Mouse (Mus musculus): Measurements from ENCODE around the gene Man1c1. TPM values are rescaled to one million over a fixed set of nuclear protein-coding genes. Genes with fewer than 3 reads are reported as not detected.

The Man1c1 gene
- polyA plus RNA-seq, 2 experiments = 5.1 to 9.1 TPM

GRCm38 (mm10) chr4:134620246-134620645 is 83.8 kb downstream of the Man1c1 start:
- no peak for TF ChIP-seq POLR2A (IDR thresholded peaks at IDR 0.05; ENCODE audit: borderline replicate concordance, extremely low read depth, insufficient read depth, insufficient read length)
- Histone ChIP-seq H3K4me1 (ENCODE audit: control insufficient read depth, insufficient read depth, low read length) (peaks cover 10% of the 10 kb centered on the region; the same call in 1 of the 2 replicates), H3K9me3 (ENCODE audit: control insufficient read depth, low read length) (no peaks in the 10 kb centered on the region), H3K36me3 (ENCODE audit: control insufficient read depth, insufficient read depth, low read length) (no peaks in the 10 kb centered on the region), H3K9ac (ENCODE audit: low read depth, low read length, severe bottlenecking) (no peak overlapping the region), H3K27ac (replicated peaks; ENCODE audit: low read depth, low read length) (no peak overlapping the region), H3K4me2 (replicated peaks; ENCODE audit: low read depth, low read length, severe bottlenecking) (no peak overlapping the region), H3K27me3 (ENCODE audit: control insufficient read depth, insufficient read depth, low read length) (no peaks in the 10 kb centered on the region), H3K4me3 (replicated peaks; ENCODE audit: low read length) (no peak overlapping the region)
- 90% methylated on average over 8 of the region's 8 CpGs for WGBS
- no peak for ATAC-seq (ENCODE audit: low FRiP score, low read depth)
- no peak for DNase-seq (ENCODE audit: low spot score)

GRCm38 (mm10) chr4:134619489-134619870 is 84.6 kb downstream of the Man1c1 start:
- no peak for DNase-seq (ENCODE audit: low spot score)
- ATAC-seq (ENCODE audit: low FRiP score, low read depth) = no peak

GRCm38 (mm10) chr4:134618810-134619488 is 85.1 kb downstream of the Man1c1 start:
- 84% methylated on average over 13 of the region's 13 CpGs for WGBS
- Histone ChIP-seq H3K9ac (ENCODE audit: low read depth, low read length, severe bottlenecking) (no peak overlapping the region), H3K27me3 (ENCODE audit: control insufficient read depth, insufficient read depth, low read length) (no peaks in the 10 kb centered on the region), H3K9me3 (ENCODE audit: control insufficient read depth, low read length) (no peaks in the 10 kb centered on the region), H3K4me3 (replicated peaks; ENCODE audit: low read length) (no peak overlapping the region), H3K36me3 (ENCODE audit: control insufficient read depth, insufficient read depth, low read length) (no peaks in the 10 kb centered on the region), H3K4me2 (replicated peaks; ENCODE audit: low read depth, low read length, severe bottlenecking) (no peak overlapping the region), H3K27ac (replicated peaks; ENCODE audit: low read depth, low read length) (no peak overlapping the region), H3K4me1 (ENCODE audit: control insufficient read depth, insufficient read depth, low read length) (peaks cover 5% of the 10 kb centered on the region; the same call in 1 of the 2 replicates)
- ATAC-seq (ENCODE audit: low FRiP score, low read depth) (no peak), DNase-seq (ENCODE audit: low spot score) (no peak)
- TF ChIP-seq POLR2A (IDR thresholded peaks at IDR 0.05; ENCODE audit: borderline replicate concordance, extremely low read depth, insufficient read depth, insufficient read length) = no peak

More at GRCm38 (mm10) chr4:134619489-134619870, 84.6 kb downstream of the Man1c1 start:
- 78% methylated on average over 10 of the region's 10 CpGs for WGBS
- Histone ChIP-seq H3K27me3 (ENCODE audit: control insufficient read depth, insufficient read depth, low read length) (no peaks in the 10 kb centered on the region), H3K9me3 (ENCODE audit: control insufficient read depth, low read length) (no peaks in the 10 kb centered on the region), H3K4me1 (ENCODE audit: control insufficient read depth, insufficient read depth, low read length) (peaks cover 9% of the 10 kb centered on the region; the same call in 1 of the 2 replicates), H3K27ac (replicated peaks; ENCODE audit: low read depth, low read length) (no peak overlapping the region), H3K9ac (ENCODE audit: low read depth, low read length, severe bottlenecking) (no peak overlapping the region), H3K4me3 (replicated peaks; ENCODE audit: low read length) (no peak overlapping the region), H3K4me2 (replicated peaks; ENCODE audit: low read depth, low read length, severe bottlenecking) (no peak overlapping the region), H3K36me3 (ENCODE audit: control insufficient read depth, insufficient read depth, low read length) (no peaks in the 10 kb centered on the region)
- TF ChIP-seq POLR2A (IDR thresholded peaks at IDR 0.05; ENCODE audit: borderline replicate concordance, extremely low read depth, insufficient read depth, insufficient read length) = no peak

DNA sequence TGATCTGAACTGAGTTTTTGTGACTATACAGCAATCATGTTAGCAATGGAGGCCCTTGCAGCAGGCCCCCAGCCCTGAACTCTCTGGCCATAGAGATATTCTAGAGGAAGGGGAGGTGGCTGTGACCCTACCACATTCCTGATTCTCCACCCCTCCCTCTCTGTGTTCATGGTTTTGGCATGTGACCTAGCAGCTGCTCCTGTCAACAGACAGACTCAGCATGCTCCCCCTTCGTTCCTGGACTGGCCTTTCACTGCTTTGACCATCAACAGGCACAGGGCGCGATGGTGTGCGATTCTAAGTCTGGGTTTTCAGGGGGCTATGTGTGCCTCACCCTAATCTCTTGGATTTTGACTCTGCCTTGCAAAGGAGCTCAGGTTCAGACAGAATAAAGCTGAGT is 86.3 kb downstream of the Man1c1 start:
- Histone ChIP-seq H3K27me3 (ENCODE audit: control insufficient read depth, insufficient read depth, low read length) (no peaks in the 10 kb centered on the region), H3K4me1 (ENCODE audit: control insufficient read depth, insufficient read depth, low read length) (0 out of 2 replicates have a peak, but pooled peaks cover 5% of the 10 kb centered on the region), H3K27ac (replicated peaks; ENCODE audit: low read depth, low read length) (no peak overlapping the region), H3K36me3 (ENCODE audit: control insufficient read depth, insufficient read depth, low read length) (no peaks in the 10 kb centered on the region), H3K4me3 (replicated peaks; ENCODE audit: low read length) (no peak overlapping the region), H3K9me3 (ENCODE audit: control insufficient read depth, low read length) (no peaks in the 10 kb centered on the region), H3K9ac (ENCODE audit: low read depth, low read length, severe bottlenecking) (no peak overlapping the region), H3K4me2 (replicated peaks; ENCODE audit: low read depth, low read length, severe bottlenecking) (no peak overlapping the region)
- DNase-seq (ENCODE audit: low spot score) (peak; percentile 38), ATAC-seq (ENCODE audit: low FRiP score, low read depth) (peak; percentile 76)
- WGBS = 86% methylated on average over 4 of the region's 4 CpGs
- TF ChIP-seq POLR2A (IDR thresholded peaks at IDR 0.05; ENCODE audit: borderline replicate concordance, extremely low read depth, insufficient read depth, insufficient read length) = no peak

DNA sequence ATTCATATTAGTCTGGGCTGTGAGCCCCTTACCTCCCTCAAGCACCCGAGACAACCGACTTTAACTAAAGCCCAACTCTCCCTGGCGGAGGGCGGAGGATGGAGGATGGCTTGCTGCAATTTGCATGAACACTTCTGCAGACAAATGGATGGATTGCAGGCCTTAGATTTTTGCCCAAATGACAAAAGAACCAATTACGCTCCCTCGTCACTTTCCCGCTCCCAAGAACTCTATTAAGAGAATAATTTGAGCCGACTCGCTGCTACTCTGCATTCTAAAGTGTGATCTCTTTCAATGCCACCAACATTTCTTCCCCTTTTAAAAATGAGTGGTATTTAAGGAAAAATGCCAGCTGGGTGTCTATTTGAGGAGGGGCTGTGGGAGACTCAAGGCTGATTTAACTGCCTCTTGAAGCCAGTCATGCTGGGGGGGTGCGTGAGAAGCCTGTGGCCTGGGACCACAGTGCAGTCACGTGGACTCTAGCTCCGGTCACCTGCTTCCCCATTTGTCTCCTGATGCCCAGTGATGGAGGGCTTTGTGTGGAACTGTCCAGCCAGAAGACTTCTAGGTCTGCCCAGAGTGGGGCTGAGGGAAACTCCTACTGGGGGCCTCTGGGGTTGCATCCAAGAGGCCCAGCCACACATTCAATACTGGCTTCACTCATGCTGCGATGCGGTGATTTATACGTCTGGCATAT is 88.0 kb downstream of the Man1c1 start:
- no peak for DNase-seq (ENCODE audit: low spot score)
- WGBS = 64% methylated on average over 15 of the region's 15 CpGs

More for the DNA sequence above, 88.0 kb downstream of the Man1c1 start:
- ATAC-seq (ENCODE audit: low FRiP score, low read depth) = no peak
- no peak overlapping the region for H3K9ac ChIP-seq (ENCODE audit: low read depth, low read length, severe bottlenecking)
- peaks cover 18% of the 10 kb centered on the region for H3K4me1 ChIP-seq (ENCODE audit: control insufficient read depth, insufficient read depth, low read length)
- no peaks in the 10 kb centered on the region for H3K36me3 ChIP-seq (ENCODE audit: control insufficient read depth, insufficient read depth, low read length)
- TF ChIP-seq POLR2A (IDR thresholded peaks at IDR 0.05; ENCODE audit: borderline replicate concordance, extremely low read depth, insufficient read depth, insufficient read length) = no peak
- H3K4me2 ChIP-seq (replicated peaks; ENCODE audit: low read depth, low read length, severe bottlenecking) = no peak overlapping the region
- H3K27me3 ChIP-seq (ENCODE audit: control insufficient read depth, insufficient read depth, low read length) = no peaks in the 10 kb centered on the region
- no peaks in the 10 kb centered on the region for H3K9me3 ChIP-seq (ENCODE audit: control insufficient read depth, low read length)
- H3K27ac ChIP-seq (replicated peaks; ENCODE audit: low read depth, low read length) = no peak overlapping the region
- no peak overlapping the region for H3K4me3 ChIP-seq (replicated peaks; ENCODE audit: low read length)

Data from limb, embryonic 14.5 days (tissue).